Comparison of ENCODE assay signal across 8 mouse cellular contexts in genomic region chr3:87033357-87033756, GRCm38 (mm10). TPM values are rescaled to one million over a fixed set of nuclear protein-coding genes. Genes with fewer than 3 reads are reported as not detected.
DNase-seq lines count a peak whose midpoint lies in the region; ATAC-seq lines count a peak whose summit lies in the region.

No protein-coding gene starts in this region.

- ATAC-seq in common myeloid progenitor, adult 5-6 weeks (replicated peaks; ENCODE audit: low read depth, poor library complexity, severe bottlenecking) = peak; percentile 94

- DNase-seq in B cell, adult 2 months = peak; percentile 84 to 86
- peak; percentile 91 for DNase-seq in adipocyte (ENCODE audit: low spot score)
- peak; percentile 47 for DNase-seq in gastrocnemius, postnatal 25 days
- peak; percentile 57 to 72 for DNase-seq in kidney, postnatal 25 days
- DNase-seq in lung, adult 18-20 months = peak; percentile 47 to 50
- DNase-seq in right cerebral cortex, adult 18-20 months = peak; percentile 71
- peak; percentile 58 for DNase-seq in urinary bladder, adult 2 months (ENCODE audit: low spot score)

RNA-seq across cellular contexts. Expression of gene Cd1d1, which starts 34.1 kb away (rescaled TPM):
- 23.9 and 29.4 TPM in 2 replicates for total RNA-seq in common myeloid progenitor, adult 5-6 weeks (2017)
- 1 to 10 TPM; 4.3 to 9.5 TPM for total RNA-seq in gastrocnemius, postnatal 25 days (2021)
- polyA plus RNA-seq in urinary bladder, adult 2 months (2012; rRNA removed) = 9.1 and 15.5 TPM in 2 replicates

Comparison
In these comparisons a context has a peak if more than half of its experiments do, and no peak if none do; other contexts are left out.
1. Peak in every context shown above with its lines: DNase-seq and ATAC-seq.